Mouse (Mus musculus): ENCODE measurements around the gene Hmg20b. TPM values are rescaled to one million over a fixed set of nuclear protein-coding genes. Genes with fewer than 3 reads are reported as not detected.
A peak's percentile ranks its signal among the peaks of the same experiment; 100 is the strongest.

Gene Hmg20b
- polyA plus RNA-seq (2015; fragmentation: Nextera tagmentation; extraction: Ambion mirVana): 91.2 and 92.5 TPM in 2 replicates

DNA sequence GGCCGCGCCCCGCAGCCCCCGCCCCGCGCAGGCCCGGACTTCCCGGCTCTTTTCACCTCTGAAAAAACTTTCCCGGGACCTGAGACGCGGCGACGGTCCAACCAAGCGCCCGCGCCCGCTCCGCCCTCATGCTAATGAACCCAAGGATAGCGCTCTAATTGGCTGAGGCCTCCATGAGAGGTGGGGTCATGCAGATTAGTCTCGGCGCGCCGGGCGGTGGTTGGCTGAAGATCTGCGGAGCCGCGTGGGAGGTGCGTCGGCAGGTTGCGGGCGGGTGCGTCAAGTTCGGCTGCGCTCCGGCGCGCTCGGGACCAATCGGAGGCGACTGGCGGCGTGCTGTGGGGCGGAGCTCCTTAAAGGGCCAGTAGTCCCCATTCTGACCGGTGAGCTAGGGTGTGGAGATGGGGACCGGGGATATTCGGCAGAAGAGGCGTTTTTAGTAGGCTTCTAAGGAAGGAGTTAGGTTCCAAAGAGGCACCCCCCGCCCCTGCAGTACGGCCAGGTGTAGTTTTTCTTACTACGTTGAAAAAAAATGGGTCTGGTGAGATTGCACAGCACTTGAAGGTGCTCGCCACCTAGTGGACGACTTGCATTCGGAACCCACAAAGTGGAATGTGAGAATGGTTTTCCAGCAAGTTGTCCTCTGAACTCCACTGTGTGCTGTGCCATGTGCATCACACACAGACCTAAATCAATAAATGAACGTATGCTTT is at the start of gene Hmg20b:
Gene Hmg20b, minus strand, starts transcription at position 130 of the 713 bp plus-strand sequence.
- H3K27ac ChIP-seq: peak within 1 kb of the TSS; percentile 73
- peak; percentile 93 for ATAC-seq (ENCODE audit: borderline replicate concordance, extremely low read depth, low FRiP score, low TSS enrichment)
- H3K4me3 ChIP-seq: peak within 1 kb of the TSS; percentile 86
- no peaks in the 10 kb centered on the region for H3K9me3 ChIP-seq
- H3K4me2 ChIP-seq: peak within 1 kb of the TSS; percentile 79
- 0 out of 2 replicates have a peak, but pooled peaks cover 4% of the 10 kb centered on the region for H3K36me3 ChIP-seq
- peak within 1 kb of the TSS; percentile 83 for H3K9ac ChIP-seq
- peaks cover 30% of the 10 kb centered on the region for H3K4me1 ChIP-seq
- no peaks in the 10 kb centered on the region for H3K27me3 ChIP-seq
- WGBS: under 1% methylated on average over 54 of the region's 54 CpGs

DNA sequence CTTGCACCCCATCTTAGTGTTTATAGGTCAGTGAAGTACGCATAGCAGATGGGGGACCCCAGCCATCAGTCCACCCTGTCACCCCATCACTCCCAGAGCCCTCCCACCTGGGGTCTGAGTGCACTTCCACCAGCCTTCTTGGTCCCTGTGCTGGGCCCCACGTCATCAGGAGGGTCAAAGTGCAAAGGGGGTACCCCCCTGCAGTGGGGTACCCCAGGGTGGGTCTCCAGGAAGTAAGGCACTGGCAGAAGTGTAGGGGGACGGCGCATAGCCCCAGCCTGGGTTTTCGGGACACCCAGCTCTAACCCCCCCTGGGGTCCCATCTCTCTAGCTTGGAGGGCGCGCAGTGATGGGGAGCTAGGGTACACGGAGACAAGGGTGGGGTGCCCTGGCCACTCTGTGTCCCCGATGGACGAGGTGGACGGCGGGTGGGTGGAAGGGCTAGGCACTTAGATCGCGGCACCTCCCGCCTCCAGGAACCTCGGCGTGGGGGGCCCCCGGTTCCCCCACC is 49.6 kb upstream of the Hmg20b start:
- WGBS: 79% methylated on average over 18 of the region's 18 CpGs
- Histone ChIP-seq H3K4me3 (no peak overlapping the region), H3K27ac (no peak overlapping the region), H3K27me3 (no peaks in the 10 kb centered on the region), H3K36me3 (peaks cover 31% of the 10 kb centered on the region), H3K4me1 (peaks cover 33% of the 10 kb centered on the region), H3K9ac (no peak overlapping the region), H3K9me3 (no peaks in the 10 kb centered on the region), H3K4me2 (no peak overlapping the region)
- ATAC-seq (ENCODE audit: borderline replicate concordance, extremely low read depth, low FRiP score, low TSS enrichment): no peak

DNA sequence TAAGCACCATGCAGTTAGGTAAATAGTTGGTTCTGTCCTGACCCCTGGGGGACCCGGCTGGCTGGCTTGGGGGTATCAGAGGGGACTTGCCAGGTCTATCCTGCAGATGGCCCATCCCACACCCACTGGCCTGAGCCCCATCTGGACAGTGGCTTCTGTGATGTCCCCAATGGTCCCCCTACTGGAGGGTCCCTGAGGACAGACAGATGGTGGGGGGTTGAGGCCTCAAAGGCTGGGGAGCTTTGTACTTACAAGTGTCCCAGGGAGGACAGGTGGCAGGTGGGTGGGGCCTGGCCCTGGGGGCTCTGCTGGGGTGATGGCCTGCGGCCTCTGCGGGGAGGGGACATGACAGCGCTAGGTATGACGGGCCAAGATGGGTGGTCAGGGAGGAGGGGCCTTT is 49.0 kb upstream of the Hmg20b start:
- Histone ChIP-seq H3K36me3 (peaks cover 26% of the 10 kb centered on the region), H3K27ac (no peak overlapping the region), H3K27me3 (no peaks in the 10 kb centered on the region), H3K4me1 (peaks cover 28% of the 10 kb centered on the region), H3K4me2 (no peak overlapping the region), H3K9ac (no peak overlapping the region), H3K4me3 (no peak overlapping the region), H3K9me3 (no peaks in the 10 kb centered on the region)
- ATAC-seq (ENCODE audit: borderline replicate concordance, extremely low read depth, low FRiP score, low TSS enrichment): no peak
- WGBS: 67% methylated on average over 5 of the region's 5 CpGs

DNA sequence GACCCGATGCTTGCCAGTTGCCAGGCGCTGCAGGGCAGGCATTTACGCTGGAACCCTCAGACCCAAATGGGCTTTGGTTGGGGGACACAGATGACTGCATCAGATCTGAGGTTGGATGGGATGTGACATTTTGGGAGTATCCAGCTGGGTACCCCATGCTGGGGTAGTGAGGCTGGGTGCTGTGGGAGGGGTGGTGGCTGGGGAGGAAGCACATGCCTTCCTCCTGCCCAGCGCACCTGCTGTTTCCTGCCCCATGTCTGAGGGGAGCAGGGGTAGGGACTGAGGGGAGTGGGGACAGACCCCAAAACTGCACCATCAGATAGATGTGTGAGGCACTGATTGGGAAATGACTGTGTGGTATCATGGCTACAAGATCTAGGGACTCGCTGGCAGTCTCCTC is 46.5 kb upstream of the Hmg20b start:
- Histone ChIP-seq H3K4me3 (no peak overlapping the region), H3K4me1 (peaks cover 28% of the 10 kb centered on the region), H3K4me2 (no peak overlapping the region), H3K27me3 (no peaks in the 10 kb centered on the region), H3K36me3 (peaks cover 22% of the 10 kb centered on the region), H3K9ac (no peak overlapping the region), H3K27ac (no peak overlapping the region), H3K9me3 (no peaks in the 10 kb centered on the region)
- WGBS: 84% methylated on average over 5 of the region's 5 CpGs
- ATAC-seq (ENCODE audit: borderline replicate concordance, extremely low read depth, low FRiP score, low TSS enrichment): no peak

DNA sequence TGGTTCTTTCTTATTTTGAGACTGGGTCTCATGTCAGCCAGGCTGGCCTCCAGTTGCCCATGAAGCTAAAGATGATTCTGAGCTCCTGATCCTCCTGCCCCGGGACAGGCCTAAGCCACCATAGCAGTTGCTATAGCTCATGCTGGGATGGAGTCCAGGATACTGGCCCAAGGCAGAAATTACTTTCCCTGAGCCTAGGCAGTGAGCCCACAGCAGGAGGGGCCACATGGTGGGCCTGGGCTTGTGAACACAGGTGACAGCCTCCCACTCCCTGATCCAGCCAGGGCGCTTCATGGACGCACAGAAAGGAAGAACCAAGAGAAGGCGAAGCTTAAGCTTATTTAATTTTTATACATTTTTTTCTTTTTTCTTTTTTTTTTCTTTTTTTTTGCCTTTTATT is 45.6 kb upstream of the Hmg20b start:
- no peaks in the 10 kb centered on the region for H3K9me3 ChIP-seq
- no peak overlapping the region for H3K27ac ChIP-seq
- H3K9ac ChIP-seq: no peak overlapping the region
- peaks cover 19% of the 10 kb centered on the region for H3K4me1 ChIP-seq
- H3K4me3 ChIP-seq: no peak overlapping the region
- ATAC-seq (ENCODE audit: borderline replicate concordance, extremely low read depth, low FRiP score, low TSS enrichment): no peak
- no peaks in the 10 kb centered on the region for H3K27me3 ChIP-seq
- no peak overlapping the region for H3K4me2 ChIP-seq
- peaks cover 22% of the 10 kb centered on the region for H3K36me3 ChIP-seq
- WGBS: 86% methylated on average over 4 of the region's 4 CpGs

DNA sequence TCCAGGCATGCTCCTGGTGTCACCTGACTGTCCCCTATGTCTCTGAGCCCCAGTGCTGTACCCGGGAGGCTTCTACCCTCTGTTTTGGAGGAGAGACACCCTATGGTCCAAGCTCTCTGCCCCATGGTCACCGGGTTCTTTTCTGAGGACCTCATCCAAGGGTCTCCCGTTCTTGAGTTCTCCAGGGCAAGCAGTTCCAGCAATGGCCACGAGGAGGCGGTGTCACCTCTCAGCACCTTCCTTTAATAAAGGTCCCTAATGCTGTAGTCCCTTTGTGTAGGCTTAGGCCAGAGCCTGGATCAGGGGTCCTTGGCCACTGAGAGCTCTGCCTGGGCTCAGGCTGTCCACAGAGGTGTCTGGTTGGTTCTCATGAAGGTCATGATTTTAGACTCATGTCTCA is 44.8 kb upstream of the Hmg20b start:
- Histone ChIP-seq H3K4me2 (no peak overlapping the region), H3K27ac (no peak overlapping the region), H3K4me1 (peaks cover 19% of the 10 kb centered on the region), H3K9ac (no peak overlapping the region), H3K4me3 (no peak overlapping the region), H3K9me3 (no peaks in the 10 kb centered on the region), H3K36me3 (peaks cover 16% of the 10 kb centered on the region), H3K27me3 (no peaks in the 10 kb centered on the region)
- WGBS: 10% methylated on average over 5 of the region's 5 CpGs
- ATAC-seq (ENCODE audit: borderline replicate concordance, extremely low read depth, low FRiP score, low TSS enrichment): no peak

DNA sequence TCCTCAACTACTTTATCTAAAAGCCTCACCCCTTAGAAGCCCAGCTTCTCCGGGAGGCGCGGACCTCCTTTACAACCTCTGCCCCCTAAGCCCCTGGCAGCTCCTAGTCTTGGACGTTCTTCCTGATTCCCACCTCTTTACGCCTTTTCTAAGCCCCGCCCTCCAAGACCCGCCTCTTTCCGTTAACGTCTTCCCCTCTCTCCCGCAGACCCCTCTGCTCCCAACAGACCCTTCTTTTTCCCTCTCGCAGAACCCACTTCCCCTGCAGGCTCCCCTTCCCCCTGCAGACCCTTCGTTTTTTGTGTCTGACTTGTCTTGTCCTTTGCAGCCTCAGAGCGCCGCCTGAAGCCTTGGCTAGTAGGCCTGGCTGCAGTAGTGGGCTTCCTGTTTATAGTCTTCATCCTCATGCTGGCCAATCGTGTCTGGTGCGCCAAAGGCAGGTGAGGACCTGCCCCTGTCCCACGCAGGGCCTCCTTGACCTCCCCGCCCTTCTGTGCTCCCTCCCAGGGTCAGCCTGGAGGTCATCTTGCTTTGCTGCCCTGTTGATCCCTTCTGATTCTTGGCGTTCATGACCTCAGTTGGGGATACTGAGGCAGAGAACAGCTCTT is 43.3 kb upstream of the Hmg20b start:
- no peak for ATAC-seq (ENCODE audit: borderline replicate concordance, extremely low read depth, low FRiP score, low TSS enrichment)
- H3K9ac ChIP-seq: peak overlapping the region; percentile 42
- peak overlapping the region; percentile 71 for H3K27ac ChIP-seq
- WGBS: 6% methylated on average over 19 of the region's 19 CpGs
- H3K9me3 ChIP-seq: no peaks in the 10 kb centered on the region
- H3K4me1 ChIP-seq: peaks cover 27% of the 10 kb centered on the region
- no peaks in the 10 kb centered on the region for H3K27me3 ChIP-seq
- peaks cover 7% of the 10 kb centered on the region; the same call in 1 of the 2 replicates for H3K36me3 ChIP-seq
- H3K4me3 ChIP-seq: peak overlapping the region; percentile 30
- peak overlapping the region; percentile 65 for H3K4me2 ChIP-seq

DNA sequence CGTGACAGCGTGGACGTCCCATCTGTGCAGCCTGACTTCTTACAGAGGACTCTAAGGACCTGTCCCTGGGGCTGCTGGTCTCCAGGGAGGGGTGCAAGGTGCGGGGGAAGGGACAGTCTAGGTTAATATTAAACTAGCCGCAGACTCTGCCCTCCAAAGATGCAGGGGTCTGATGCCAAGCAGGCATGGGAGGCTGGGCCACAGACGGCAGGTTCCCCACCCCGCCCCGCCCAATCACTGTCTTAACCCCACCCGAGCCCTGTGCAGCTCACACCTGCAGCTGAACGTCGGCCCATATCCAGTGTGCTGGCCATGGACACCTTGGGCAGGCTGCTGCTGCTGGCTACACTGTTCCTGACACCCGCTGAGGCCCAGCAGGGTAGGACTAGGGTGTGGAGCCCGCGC is 42.5 kb upstream of the Hmg20b start, which contains the start of gene Smim24:
Gene Smim24, plus strand, starts transcription at position 271 of the 405 bp plus-strand sequence.
- Histone ChIP-seq H3K9me3 (no peaks in the 10 kb centered on the region), H3K9ac (peak within 1 kb of the TSS; percentile 42), H3K4me1 (peaks cover 27% of the 10 kb centered on the region), H3K27me3 (no peaks in the 10 kb centered on the region), H3K36me3 (peaks cover 11% of the 10 kb centered on the region), H3K27ac (peak within 1 kb of the TSS; percentile 71), H3K4me3 (peak within 1 kb of the TSS; percentile 30), H3K4me2 (peak within 1 kb of the TSS; percentile 65)
- 52% methylated on average over 14 of the region's 14 CpGs for WGBS
- ATAC-seq (ENCODE audit: borderline replicate concordance, extremely low read depth, low FRiP score, low TSS enrichment): no peak

DNA sequence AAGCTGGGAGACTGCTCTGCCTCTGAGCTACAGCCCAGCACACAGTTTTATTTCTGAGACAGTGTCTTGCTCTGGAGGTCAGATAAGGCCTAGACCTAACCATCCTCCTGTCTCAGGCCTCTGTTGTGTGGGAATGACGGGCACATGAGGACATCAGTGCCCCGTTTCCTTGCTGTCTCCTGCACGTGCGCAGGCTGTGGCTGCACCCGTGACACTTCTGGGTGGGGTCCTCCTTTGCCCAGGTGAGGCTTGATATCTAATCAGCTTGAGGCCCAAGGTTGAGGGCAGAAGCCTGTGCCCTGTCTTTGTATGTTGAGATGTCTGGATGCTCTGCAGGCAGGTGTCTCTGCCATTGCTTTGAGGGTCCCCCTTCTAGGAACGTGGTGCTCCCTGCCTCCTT is 42.0 kb upstream of the Hmg20b start:
- ATAC-seq (ENCODE audit: borderline replicate concordance, extremely low read depth, low FRiP score, low TSS enrichment): no peak
- Histone ChIP-seq H3K27me3 (no peaks in the 10 kb centered on the region), H3K36me3 (peaks cover 16% of the 10 kb centered on the region), H3K4me1 (peaks cover 27% of the 10 kb centered on the region), H3K9me3 (no peaks in the 10 kb centered on the region), H3K27ac (no peak overlapping the region), H3K4me2 (no peak overlapping the region), H3K4me3 (no peak overlapping the region), H3K9ac (no peak overlapping the region)
- 79% methylated on average over 6 of the region's 6 CpGs for WGBS

DNA sequence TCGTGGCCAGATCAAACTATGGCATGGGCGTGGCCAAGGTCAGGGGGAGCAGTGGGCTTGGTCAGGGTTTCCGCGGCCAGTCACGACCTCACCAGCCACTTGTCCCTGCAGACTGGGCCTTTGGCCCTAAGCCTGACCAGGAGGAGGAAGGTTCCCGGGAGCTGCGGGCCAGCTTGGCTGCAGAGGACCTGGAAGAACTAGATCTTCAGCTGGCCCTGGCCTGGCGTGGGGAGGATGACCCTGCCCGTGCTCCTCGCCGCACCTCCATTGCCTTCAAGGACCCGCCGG is 40.3 kb upstream of the Hmg20b start:
- ATAC-seq (ENCODE audit: borderline replicate concordance, extremely low read depth, low FRiP score, low TSS enrichment): no peak
- Histone ChIP-seq H3K27ac (no peak overlapping the region), H3K36me3 (peaks cover 27% of the 10 kb centered on the region), H3K27me3 (no peaks in the 10 kb centered on the region), H3K9ac (no peak overlapping the region), H3K4me2 (no peak overlapping the region), H3K4me3 (no peak overlapping the region), H3K9me3 (no peaks in the 10 kb centered on the region), H3K4me1 (peaks cover 32% of the 10 kb centered on the region)
- 87% methylated on average over 13 of the region's 13 CpGs for WGBS

DNA sequence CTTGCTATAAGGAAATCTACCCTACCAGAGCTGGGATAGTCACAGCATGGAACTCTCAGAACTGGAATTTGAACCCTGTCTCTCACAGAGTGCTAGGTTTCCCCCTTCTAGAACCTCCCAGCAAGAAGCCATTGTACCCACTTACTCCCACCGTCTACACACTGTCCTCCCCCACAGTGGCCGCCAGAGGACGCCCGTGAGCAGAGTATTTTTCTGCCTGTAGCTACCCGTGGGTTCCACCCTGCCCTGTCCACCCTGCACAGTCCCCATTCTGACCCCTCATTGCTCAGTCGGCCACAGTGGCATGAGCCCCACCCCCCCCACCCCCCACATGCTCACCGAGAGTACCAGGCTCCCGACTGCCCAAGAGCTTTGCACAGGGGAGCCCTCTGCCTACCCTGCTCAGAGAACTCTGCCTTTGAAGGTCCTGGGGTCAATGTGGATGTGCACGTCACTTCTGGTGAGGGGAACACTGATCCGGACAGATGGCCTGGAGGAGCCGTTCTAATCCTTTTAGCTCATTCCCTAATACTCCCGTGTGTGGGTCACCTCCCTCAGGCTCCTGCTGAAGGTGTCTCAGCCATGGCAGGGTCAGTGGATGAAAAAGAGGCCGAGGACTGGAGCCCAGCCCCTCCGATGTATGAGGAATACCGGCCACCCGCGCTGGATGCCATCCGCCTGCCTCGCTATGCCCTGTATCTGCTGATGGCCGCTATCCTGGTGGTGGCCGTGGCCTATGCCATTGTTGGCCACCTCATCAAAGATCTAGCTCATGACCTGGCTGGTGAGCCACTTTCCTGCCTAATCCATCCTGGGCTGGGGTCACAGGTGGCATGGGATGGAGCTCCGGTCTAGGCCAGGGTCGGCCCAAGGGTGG is 39.8 kb upstream of the Hmg20b start:
- ATAC-seq (ENCODE audit: borderline replicate concordance, extremely low read depth, low FRiP score, low TSS enrichment): peak; percentile 21; the same call in 1 of the 2 replicates
- peaks cover 27% of the 10 kb centered on the region for H3K36me3 ChIP-seq
- no peaks in the 10 kb centered on the region for H3K27me3 ChIP-seq
- H3K27ac ChIP-seq: peak overlapping the region; percentile 9; the same call in 1 of the 2 replicates
- no peak overlapping the region for H3K4me3 ChIP-seq
- no peak overlapping the region for H3K4me2 ChIP-seq
- no peaks in the 10 kb centered on the region for H3K9me3 ChIP-seq
- H3K9ac ChIP-seq: peak overlapping the region; percentile 15; the same call in 1 of the 2 replicates
- 60% methylated on average over 23 of the region's 23 CpGs for WGBS
- peaks cover 38% of the 10 kb centered on the region for H3K4me1 ChIP-seq

Data from lung, embryonic 15.5 days (tissue).